9 mouse cellular contexts compared by ENCODE assay signal in genomic region chr17:13668052-13669015, GRCm38 (mm10).
A peak's percentile ranks its signal among the peaks of the same experiment; 100 is the strongest.
DNase-seq lines count a peak whose midpoint lies in the region; ATAC-seq and TF ChIP-seq lines count a peak whose summit lies in the region.
"Had no signal": no experiment of that assay in that cellular context is flagged by ENCODE, and none has a peak within 500 bp of the region (broad histone marks: within the 10 kb centered on the region; RNA-seq: fewer than 3 reads in every experiment).

No protein-coding gene starts in this region.

- peak overlapping the region; percentile 69 for H3K27ac ChIP-seq in ES-Bruce4 (ENCODE audit: insufficient read depth, low read length)
- peak overlapping the region; percentile 95 for H3K27ac ChIP-seq in forebrain, embryonic 16.5 days (ENCODE audit: low read length)
- peak overlapping the region; percentile 41; the same call in 1 of the 2 replicates for H3K27ac ChIP-seq in kidney, embryonic 16.5 days (ENCODE audit: low read length)
- peak overlapping the region; percentile 81 for H3K27ac ChIP-seq in midbrain, postnatal 0 days (ENCODE audit: low read depth, low read length)
- no peak overlapping the region for H3K27ac ChIP-seq in liver, embryonic 12.5 days
- H3K27ac ChIP-seq: liver, embryonic 13.5 days had no signal

- peak overlapping the region; percentile 50 for H3K9ac ChIP-seq in ES-Bruce4 (ENCODE audit: low read depth, poor library complexity, severe bottlenecking)
- H3K9ac ChIP-seq in forebrain, embryonic 16.5 days (replicated peaks; ENCODE audit: low read depth, low read length) = peak overlapping the region; percentile 41
- peak overlapping the region; percentile 27 for H3K9ac ChIP-seq in kidney, embryonic 16.5 days (replicated peaks; ENCODE audit: low read length)
- H3K9ac ChIP-seq in midbrain, postnatal 0 days (replicated peaks; ENCODE audit: low read length, poor library complexity, severe bottlenecking) = peak overlapping the region; percentile 29
- no peak overlapping the region for H3K9ac ChIP-seq in liver, embryonic 12.5 days
- H3K9ac ChIP-seq: liver, embryonic 13.5 days had no signal

- ATAC-seq in forebrain, embryonic 16.5 days = peak; percentile 95
- peak; percentile 70 for ATAC-seq in kidney, embryonic 16.5 days (ENCODE audit: low FRiP score, low TSS enrichment)
- peak; percentile 81 for ATAC-seq in midbrain, postnatal 0 days (ENCODE audit: low FRiP score)
- ATAC-seq in liver, embryonic 12.5 days = no peak

- no peak for TF ChIP-seq CTCF in ES-Bruce4 (IDR thresholded peaks at IDR 0.05; ENCODE audit: low read depth, low read length)
- no peak for TF ChIP-seq CTCF in midbrain, postnatal 0 days (IDR thresholded peaks at IDR 0.05)

- under 1% methylated on average over 16 of the region's 16 CpGs for WGBS in forebrain, embryonic 16.5 days
- WGBS in kidney, embryonic 16.5 days = 11% methylated on average over 16 of the region's 16 CpGs
- WGBS in midbrain, postnatal 0 days = 6% methylated on average over 16 of the region's 16 CpGs
- WGBS in liver, embryonic 12.5 days (ENCODE audit: insufficient replicate concordance) = 18% methylated on average over 16 of the region's 16 CpGs

- peak; percentile 17 to 46 for DNase-seq in gastrocnemius, adult 8-10 months (ENCODE audit: low spot score in 2 of 2)
- no peak for DNase-seq in gastrocnemius, postnatal 36 days
- DNase-seq in midbrain, postnatal 0 days (ENCODE audit: low spot score) = peak; percentile 70
- no peak for DNase-seq in adrenal gland, postnatal 36 days
- DNase-seq: liver, embryonic 13.5 days had no signal

- peak overlapping the region; percentile 26; the same call in 1 of the 2 replicates for H3K4me3 ChIP-seq in ES-Bruce4 (ENCODE audit: low read depth, low read length)
- H3K4me3 ChIP-seq in forebrain, embryonic 16.5 days (replicated peaks; ENCODE audit: low read length) = 0 out of 2 replicates have a peak overlapping the region, but pooled peaks have one; percentile 1
- H3K4me3 ChIP-seq in kidney, embryonic 16.5 days (ENCODE audit: low read length) = no peak overlapping the region; the same call in 1 of the 2 replicates
- no peak overlapping the region for H3K4me3 ChIP-seq in midbrain, postnatal 0 days (ENCODE audit: low read depth, low read length)
- no peak overlapping the region for H3K4me3 ChIP-seq in liver, embryonic 12.5 days
- H3K4me3 ChIP-seq: liver, embryonic 13.5 days had no signal

- TF ChIP-seq POLR2A in ES-Bruce4 (IDR thresholded peaks at IDR 0.05; ENCODE audit: insufficient read depth, low read length) = no peak

- intact Hi-C loops in gastrocnemius, postnatal 36 days (cut with DNase I) = no loop called here

- H3K36me3 ChIP-seq in ES-Bruce4 (ENCODE audit: control insufficient read depth, insufficient read depth, low read length, poor library complexity, severe bottlenecking) = no peaks in the 10 kb centered on the region
- H3K36me3 ChIP-seq in forebrain, embryonic 16.5 days (ENCODE audit: control insufficient read depth, insufficient read depth) = no peaks in the 10 kb centered on the region
- no peaks in the 10 kb centered on the region for H3K36me3 ChIP-seq in kidney, embryonic 16.5 days (ENCODE audit: insufficient read depth, low read length)
- H3K36me3 ChIP-seq in midbrain, postnatal 0 days (ENCODE audit: insufficient read depth, low read length) = no peaks in the 10 kb centered on the region
- no peaks in the 10 kb centered on the region for H3K36me3 ChIP-seq in liver, embryonic 12.5 days
- H3K36me3 ChIP-seq: liver, embryonic 13.5 days had no signal

- H3K27me3 ChIP-seq in ES-Bruce4 (ENCODE audit: control insufficient read depth, insufficient read depth, low read length, poor library complexity, severe bottlenecking) = no peaks in the 10 kb centered on the region
- no peaks in the 10 kb centered on the region for H3K27me3 ChIP-seq in forebrain, embryonic 16.5 days (replicated peaks; ENCODE audit: control insufficient read depth, insufficient read depth, low read length)
- no peaks in the 10 kb centered on the region for H3K27me3 ChIP-seq in kidney, embryonic 16.5 days (ENCODE audit: insufficient read depth, low read length)
- no peaks in the 10 kb centered on the region for H3K27me3 ChIP-seq in midbrain, postnatal 0 days (ENCODE audit: insufficient read depth, low read length)
- peaks cover 11% of the 10 kb centered on the region; the same call in 1 of the 2 replicates for H3K27me3 ChIP-seq in liver, embryonic 12.5 days (replicated peaks)
- H3K27me3 ChIP-seq: liver, embryonic 13.5 days had no signal

- TF ChIP-seq EP300 in ES-Bruce4 (IDR thresholded peaks at IDR 0.05; ENCODE audit: insufficient read depth, low read depth, low read length) = peak; percentile 84

- peak overlapping the region; percentile 29 for H3K4me2 ChIP-seq in forebrain, embryonic 16.5 days (ENCODE audit: low read length)
- H3K4me2 ChIP-seq in kidney, embryonic 16.5 days (replicated peaks; ENCODE audit: low read depth, low read length) = peak overlapping the region; percentile 30
- H3K4me2 ChIP-seq in midbrain, postnatal 0 days (ENCODE audit: low read depth, low read length, poor library complexity, severe bottlenecking) = peak overlapping the region; percentile 21; the same call in 1 of the 2 replicates
- H3K4me2 ChIP-seq in liver, embryonic 12.5 days = no peak overlapping the region
- H3K4me2 ChIP-seq: liver, embryonic 13.5 days had no signal

- H3K9me3 ChIP-seq in ES-Bruce4 (replicated peaks; ENCODE audit: control insufficient read depth, insufficient read depth, low read length, poor library complexity, severe bottlenecking) = no peaks in the 10 kb centered on the region
- H3K9me3 ChIP-seq in forebrain, embryonic 16.5 days (ENCODE audit: control insufficient read depth, low read length) = no peaks in the 10 kb centered on the region
- no peaks in the 10 kb centered on the region for H3K9me3 ChIP-seq in kidney, embryonic 16.5 days (ENCODE audit: low read length)
- H3K9me3 ChIP-seq in midbrain, postnatal 0 days (ENCODE audit: low read length) = no peaks in the 10 kb centered on the region
- H3K9me3 ChIP-seq in liver, embryonic 12.5 days (replicated peaks) = no peaks in the 10 kb centered on the region
- H3K9me3 ChIP-seq: liver, embryonic 13.5 days had no signal

- H3K4me1 ChIP-seq in ES-Bruce4 (ENCODE audit: control insufficient read depth, insufficient read depth, low read length) = peaks cover 11% of the 10 kb centered on the region
- peaks cover 44% of the 10 kb centered on the region for H3K4me1 ChIP-seq in forebrain, embryonic 16.5 days (replicated peaks; ENCODE audit: control insufficient read depth, insufficient read depth, low read length)
- peaks cover 27% of the 10 kb centered on the region for H3K4me1 ChIP-seq in kidney, embryonic 16.5 days (ENCODE audit: insufficient read depth, low read length)
- H3K4me1 ChIP-seq in midbrain, postnatal 0 days (ENCODE audit: insufficient read depth, low read length) = no peaks in the 10 kb centered on the region
- peaks cover 8% of the 10 kb centered on the region; the same call in 1 of the 2 replicates for H3K4me1 ChIP-seq in liver, embryonic 12.5 days

Comparison
In these comparisons a context has a peak if more than half of its experiments do, and no peak if none do; other contexts are left out.
1. DNase-seq: peak in gastrocnemius, adult 8-10 months (2 of 2) and midbrain, postnatal 0 days (single experiment); none in gastrocnemius, postnatal 36 days (0 of 2) and adrenal gland, postnatal 36 days (0 of 2).
2. H3K4me3 ChIP-seq: peak in ES-Bruce4 (single experiment) and forebrain, embryonic 16.5 days (single experiment); none in kidney, embryonic 16.5 days (single experiment), midbrain, postnatal 0 days (single experiment) and liver, embryonic 12.5 days (single experiment).